Mouse (Mus musculus) forebrain, postnatal 0 days (tissue): ENCODE measurements around the gene Hrh1. TPM values are rescaled to one million over a fixed set of nuclear protein-coding genes. Genes with fewer than 3 reads are reported as not detected.

Source experiments
- ATAC-seq: fragments of 200-750 bp; cut with Nextera tagmentation; 2 replicates; pipeline ENCODE4 v1.8.0; 2017; ENCODE audit warnings: mild to moderate bottlenecking, moderate library complexity
- DNase-seq: peaks from one replicate; pipeline ENCODE4 v3.0.0-alpha.2; 2015
- H3K27ac ChIP-seq: fragments of 300-500 bp; sonication (generic); 2 replicates; pipeline ENCODE4 v1.5.1; 2014; ENCODE audit warnings: low read depth, mild to moderate bottlenecking, antibody characterized with exemption, low read length, moderate library complexity, mixed read lengths
- H3K27me3 ChIP-seq: fragments of 300-500 bp; sonication (generic); 2 replicates; pipeline ENCODE4 v1.6.1; 2014; ENCODE audit warnings: mild to moderate bottlenecking, low read length, mixed read lengths; ENCODE audit not compliant: insufficient read depth
- H3K36me3 ChIP-seq: fragments of 300-500 bp; sonication (generic); 2 replicates; pipeline ENCODE4 v1.6.1; 2014; ENCODE audit warnings: mild to moderate bottlenecking, moderate library complexity; ENCODE audit not compliant: insufficient read depth
- H3K4me1 ChIP-seq: fragments of 300-500 bp; sonication (generic); 2 replicates; pipeline ENCODE4 v1.6.1; 2014; ENCODE audit warnings: antibody characterized with exemption; ENCODE audit not compliant: insufficient read depth
- H3K4me2 ChIP-seq: fragments of 300-500 bp; sonication (generic); 2 replicates; pipeline ENCODE4 v1.6.1; 2014; ENCODE audit warnings: low read depth, mild to moderate bottlenecking, moderate library complexity
- H3K4me3 ChIP-seq: fragments of 300-500 bp; sonication (generic); 2 replicates; pipeline ENCODE4 v1.5.1; 2014; ENCODE audit warnings: low read depth, low read length, mixed read lengths
- H3K9ac ChIP-seq: fragments of 300-500 bp; sonication (generic); 2 replicates; pipeline ENCODE4 v1.6.1; 2014; ENCODE audit warnings: mild to moderate bottlenecking
- H3K9me3 ChIP-seq: fragments of 300-500 bp; sonication (generic); 2 replicates; pipeline ENCODE4 v1.6.1; 2016; ENCODE audit warnings: low read length
- CTCF ChIP-seq: sonication (generic); IDR thresholded peaks from 2 replicates; pipeline ENCODE4 v1.5.1; 2016; ENCODE audit warnings: antibody characterized with exemption, control low read depth, low read depth
- WGBS: fragments of 180-500 bp; shearing (Covaris S2); extraction: QIAGEN DNeasy Blood & Tissue Kit; methylation state at CpG from one replicate; pipeline ENCODE4 v1.1.7; 2014; 5-methylcytosine and 5-hydroxymethylcytosine counted together
- polyA plus RNA-seq: library from polyadenylated mRNA; unstranded; fragments of >200 nt; fragmentation: Nextera tagmentation; extraction: Ambion mirVana; gene quantifications from 2 replicates; pipeline ENCODE4 v1.2.1, GENCODE M21; 2015
- total RNA-seq: library from RNA; depleted of rRNA; stranded (reverse); fragments of >200 nt; gene quantifications from 2 replicates; pipeline ENCODE4 v1.2.3, GENCODE M21; 2014

Gene Hrh1
- total and polyA plus RNA-seq, 2 experiments from 2014 or later: 2.6 to 3.6 TPM

DNA sequence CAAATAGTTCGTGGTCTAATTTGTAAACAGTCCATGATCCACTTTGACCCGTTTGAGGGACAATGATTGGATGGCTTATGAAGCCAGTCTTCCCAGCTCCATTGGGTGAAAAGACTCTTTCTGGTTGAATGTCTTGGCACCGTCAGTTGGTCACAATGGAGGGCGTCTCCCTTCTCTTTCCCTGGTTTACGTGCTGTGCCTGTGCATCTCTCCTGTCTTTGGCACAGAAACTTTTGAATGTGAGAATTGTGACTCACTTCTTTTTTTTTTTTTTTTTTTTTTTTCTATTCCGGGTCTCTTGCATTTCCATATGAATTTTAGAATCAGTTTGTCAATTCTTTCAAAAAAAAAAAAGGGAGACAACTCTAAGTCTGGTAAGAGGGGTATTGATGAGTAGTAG, 29.5 kb upstream of the Hrh1 start:
- DNase-seq: no peak
- no peak overlapping the region for H3K27ac ChIP-seq
- no peaks in the 10 kb centered on the region for H3K27me3 ChIP-seq
- no peaks in the 10 kb centered on the region for H3K9me3 ChIP-seq
- no peak for TF ChIP-seq CTCF
- H3K9ac ChIP-seq: no peak overlapping the region
- no peak for ATAC-seq
- H3K4me1 ChIP-seq: no peaks in the 10 kb centered on the region
- no peak overlapping the region for H3K4me3 ChIP-seq
- 66% methylated on average over 6 of the region's 6 CpGs for WGBS
- H3K4me2 ChIP-seq: no peak overlapping the region
- H3K36me3 ChIP-seq: no peaks in the 10 kb centered on the region

DNA sequence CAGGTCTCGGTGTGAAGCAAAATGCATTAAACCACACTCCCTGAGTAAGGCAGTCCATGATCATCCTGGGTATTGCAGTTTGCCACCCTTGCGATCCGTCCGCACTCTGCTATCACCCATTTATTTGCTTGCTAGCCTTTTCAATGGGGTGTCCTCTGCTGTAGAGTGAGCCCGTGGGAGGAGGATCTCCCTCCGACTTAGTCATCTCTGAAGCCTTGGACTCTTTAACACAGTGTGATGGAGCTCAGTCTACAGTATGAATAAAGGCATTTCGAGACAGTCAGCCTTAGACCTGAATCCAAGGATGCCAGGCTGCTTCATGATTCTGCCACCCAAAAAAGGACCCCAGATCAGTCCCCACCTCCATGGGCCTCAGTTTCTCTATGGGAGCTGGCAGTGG, 25.0 kb upstream of the Hrh1 start:
- no peak overlapping the region for H3K4me2 ChIP-seq
- no peak for ATAC-seq
- H3K27ac ChIP-seq: no peak overlapping the region
- no peak overlapping the region for H3K4me3 ChIP-seq
- H3K4me1 ChIP-seq: no peaks in the 10 kb centered on the region
- no peaks in the 10 kb centered on the region for H3K27me3 ChIP-seq
- no peaks in the 10 kb centered on the region for H3K36me3 ChIP-seq
- no peak overlapping the region for H3K9ac ChIP-seq
- no peaks in the 10 kb centered on the region for H3K9me3 ChIP-seq
- 87% methylated on average over 7 of the region's 7 CpGs for WGBS
- no peak for TF ChIP-seq CTCF
- no peak for DNase-seq

DNA sequence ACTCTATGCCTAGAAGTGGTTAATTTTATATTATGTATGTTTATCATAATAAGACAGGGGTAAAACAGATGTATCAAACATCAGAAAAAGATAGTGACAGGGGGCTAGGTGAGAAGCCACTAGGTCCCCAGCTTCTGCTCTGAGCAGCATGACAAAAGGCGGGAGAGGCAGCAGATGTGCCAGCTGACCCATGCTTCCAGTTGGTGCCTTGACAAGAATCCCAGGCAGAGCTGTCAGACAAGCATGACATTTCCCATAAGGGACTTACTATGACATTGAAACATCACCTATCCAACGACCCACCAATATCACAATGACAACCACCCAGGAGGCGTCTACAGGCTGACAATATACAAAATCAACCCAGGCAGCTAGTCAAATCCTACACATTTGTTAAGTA, 16.9 kb upstream of the Hrh1 start:
- H3K4me3 ChIP-seq: no peak overlapping the region
- H3K36me3 ChIP-seq: no peaks in the 10 kb centered on the region
- ATAC-seq: no peak
- no peaks in the 10 kb centered on the region for H3K9me3 ChIP-seq
- H3K27ac ChIP-seq: no peak overlapping the region
- H3K4me2 ChIP-seq: no peak overlapping the region
- no peaks in the 10 kb centered on the region for H3K4me1 ChIP-seq
- no peak for TF ChIP-seq CTCF
- DNase-seq: no peak
- no peak overlapping the region for H3K9ac ChIP-seq
- H3K27me3 ChIP-seq: no peaks in the 10 kb centered on the region; the same call in 1 of the 2 replicates
- WGBS: 78% methylated on average over 3 of the region's 3 CpGs

DNA sequence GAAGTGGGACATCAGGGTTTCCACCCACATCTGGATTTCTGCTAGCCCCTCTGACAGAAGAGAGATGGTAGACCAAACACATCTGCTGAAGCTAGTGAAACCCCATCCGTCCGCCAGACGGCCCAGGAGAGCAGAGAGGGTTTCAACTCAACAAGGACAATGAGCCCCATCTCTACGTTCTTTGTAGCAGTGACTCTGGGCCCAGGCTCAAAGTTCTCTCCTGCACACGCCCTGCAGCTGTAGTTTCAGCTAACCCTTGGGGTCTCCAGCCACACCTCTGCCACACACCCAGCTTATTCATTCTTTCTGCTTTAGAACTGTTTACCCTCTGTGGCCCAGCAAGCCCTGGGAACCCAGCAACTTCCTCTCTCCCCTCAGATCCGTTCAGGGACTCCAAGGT, 10.4 kb upstream of the Hrh1 start:
- Histone ChIP-seq H3K4me3 (no peak overlapping the region), H3K36me3 (no peaks in the 10 kb centered on the region), H3K9me3 (no peaks in the 10 kb centered on the region), H3K4me1 (no peaks in the 10 kb centered on the region), H3K9ac (no peak overlapping the region), H3K4me2 (no peak overlapping the region), H3K27ac (no peak overlapping the region), H3K27me3 (no peaks in the 10 kb centered on the region)
- ATAC-seq (no peak), DNase-seq (no peak)
- WGBS: 82% methylated on average over 6 of the region's 6 CpGs
- no peak for TF ChIP-seq CTCF

DNA sequence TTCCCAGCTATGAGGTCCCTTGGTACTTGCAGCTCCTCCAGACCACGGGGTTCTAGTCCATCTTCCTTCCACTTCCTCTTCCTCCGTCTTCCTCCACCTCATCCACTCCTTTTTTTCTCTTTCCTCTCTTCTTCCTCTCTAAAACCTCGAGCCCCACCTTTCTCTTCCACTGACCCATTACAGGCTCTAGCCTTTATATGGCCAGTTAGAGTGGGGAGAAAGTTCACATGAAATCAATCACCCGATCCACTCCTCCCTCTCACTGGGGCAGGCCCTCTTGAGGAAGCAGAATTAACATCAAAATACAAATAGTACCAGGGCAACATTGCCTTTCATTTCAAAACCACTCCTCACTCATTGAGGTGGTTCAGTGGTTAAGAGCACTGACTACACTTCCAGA, 9.9 kb upstream of the Hrh1 start:
- Histone ChIP-seq H3K27me3 (no peaks in the 10 kb centered on the region), H3K4me3 (no peak overlapping the region), H3K36me3 (no peaks in the 10 kb centered on the region), H3K4me1 (no peaks in the 10 kb centered on the region), H3K27ac (no peak overlapping the region), H3K4me2 (no peak overlapping the region), H3K9ac (no peak overlapping the region), H3K9me3 (no peaks in the 10 kb centered on the region)
- DNase-seq: no peak
- TF ChIP-seq CTCF: no peak
- 76% methylated on average over 4 of the region's 4 CpGs for WGBS
- ATAC-seq: no peak

DNA sequence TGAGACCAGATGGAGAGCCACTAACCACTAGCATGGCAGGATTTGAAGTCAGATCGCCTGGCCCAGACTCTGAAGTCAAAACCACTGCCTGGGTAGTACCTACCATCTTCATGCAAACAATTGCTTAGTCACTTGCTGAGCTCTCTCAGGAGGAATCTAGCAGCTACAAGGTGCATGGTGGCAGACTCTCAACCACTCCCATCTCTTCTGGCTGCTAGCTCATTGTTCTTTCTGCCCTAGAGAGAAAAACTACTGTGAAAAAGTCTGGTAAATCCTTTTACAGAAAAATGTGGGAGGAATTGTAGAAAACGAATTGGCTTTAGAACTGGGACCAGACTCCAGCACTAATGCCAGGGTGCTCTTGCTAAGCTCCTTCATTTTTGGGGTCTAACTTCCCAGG, 7.6 kb upstream of the Hrh1 start:
- no peaks in the 10 kb centered on the region for H3K4me1 ChIP-seq
- no peak overlapping the region for H3K4me2 ChIP-seq
- no peaks in the 10 kb centered on the region for H3K9me3 ChIP-seq
- ATAC-seq (no peak), DNase-seq (no peak)
- H3K4me3 ChIP-seq: no peak overlapping the region
- WGBS: 62% methylated on average over 2 of the region's 2 CpGs
- H3K27me3 ChIP-seq: no peaks in the 10 kb centered on the region
- no peak for TF ChIP-seq CTCF
- H3K9ac ChIP-seq: no peak overlapping the region
- no peaks in the 10 kb centered on the region for H3K36me3 ChIP-seq
- H3K27ac ChIP-seq: no peak overlapping the region

DNA sequence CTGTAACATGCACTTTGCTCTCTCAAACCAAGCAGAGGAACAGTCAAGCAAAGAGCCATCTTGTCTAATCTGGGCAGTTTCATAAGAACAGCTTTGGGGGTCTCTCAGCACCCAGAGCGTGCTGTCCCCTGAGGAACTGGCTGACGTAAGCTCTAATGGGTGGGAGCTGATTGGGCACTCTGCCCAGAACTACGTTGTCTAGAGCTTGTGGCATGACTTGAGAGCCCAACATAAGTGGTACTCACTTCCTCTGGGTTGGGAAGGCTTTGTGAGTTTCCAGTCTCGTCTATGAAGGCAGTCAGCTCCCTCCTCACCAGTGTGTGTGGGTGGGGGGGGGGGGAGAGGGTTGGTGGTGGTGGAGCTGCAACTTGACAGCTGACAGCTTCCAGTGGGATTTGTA, 2.8 kb upstream of the Hrh1 start:
- no peak overlapping the region for H3K27ac ChIP-seq
- H3K4me2 ChIP-seq: no peak overlapping the region
- ATAC-seq (0 out of 2 replicates have a peak, but pooled peaks have one; percentile 14), DNase-seq (no peak)
- 26% methylated on average over 4 of the region's 4 CpGs for WGBS
- TF ChIP-seq CTCF: no peak
- peaks cover 8% of the 10 kb centered on the region for H3K27me3 ChIP-seq
- no peaks in the 10 kb centered on the region for H3K4me1 ChIP-seq
- H3K4me3 ChIP-seq: no peak overlapping the region
- no peaks in the 10 kb centered on the region for H3K36me3 ChIP-seq
- H3K9me3 ChIP-seq: no peaks in the 10 kb centered on the region
- no peak overlapping the region for H3K9ac ChIP-seq

DNA sequence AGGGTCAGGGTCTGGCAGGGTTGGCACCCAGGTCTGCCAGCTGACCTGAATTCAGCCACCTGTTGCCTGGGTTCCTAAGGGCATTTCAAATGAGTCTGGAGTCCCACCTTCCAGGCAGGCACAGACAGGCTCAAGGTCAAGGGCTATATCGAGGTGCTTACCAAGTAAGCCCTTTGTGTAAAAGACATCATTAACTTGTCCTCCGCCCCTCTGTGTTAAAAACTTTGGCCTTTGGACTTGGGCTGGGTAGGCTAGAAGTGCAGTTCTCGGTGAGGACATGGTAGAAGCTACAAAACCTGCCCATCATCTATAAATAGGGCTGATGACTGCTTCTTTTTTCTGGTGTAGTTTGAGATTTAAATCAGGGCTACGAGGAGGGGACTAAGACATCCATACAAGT, 1.1 kb upstream of the Hrh1 start:
- no peaks in the 10 kb centered on the region for H3K4me1 ChIP-seq
- no peak overlapping the region for H3K4me3 ChIP-seq
- no peak overlapping the region for H3K4me2 ChIP-seq
- 57% methylated on average over 4 of the region's 4 CpGs for WGBS
- no peak overlapping the region for H3K9ac ChIP-seq
- TF ChIP-seq CTCF: no peak
- no peaks in the 10 kb centered on the region for H3K36me3 ChIP-seq
- ATAC-seq (no peak), DNase-seq (no peak)
- H3K27ac ChIP-seq: no peak overlapping the region
- H3K9me3 ChIP-seq: no peaks in the 10 kb centered on the region
- H3K27me3 ChIP-seq: peaks cover 8% of the 10 kb centered on the region
